Mouse (Mus musculus): ENCODE data around the gene 2210407C18Rik. TPM values are rescaled to one million over a fixed set of nuclear protein-coding genes. Genes with fewer than 3 reads are reported as not detected.

The 2210407C18Rik gene
- total RNA-seq, 2 experiments from 2014 or later = not detected

- Histone ChIP-seq H3K27ac (no peak overlapping the region), H3K4me3 (no peak overlapping the region)
- intact Hi-C loops (cut with DNase I) = no loop called here
- no peak for TF ChIP-seq CTCF (IDR thresholded peaks at IDR 0.05)
- DNase-seq (ENCODE audit: extremely low spot score in 1 of 2, low spot score in 2 of 2) = no peak
Measured at GRCm38 (mm10) chr11:58618793-58619192, 2.9 kb upstream of the 2210407C18Rik start.

- Histone ChIP-seq H3K4me3 (no peak overlapping the region), H3K27ac (no peak overlapping the region)
- no peak for DNase-seq (ENCODE audit: extremely low spot score in 1 of 2, low spot score in 2 of 2)
- intact Hi-C loops (cut with DNase I) = no loop called here
- no peak for TF ChIP-seq CTCF (IDR thresholded peaks at IDR 0.05)
Measured at GRCm38 (mm10) chr11:58618369-58618768, 2.5 kb upstream of the 2210407C18Rik start.

- Histone ChIP-seq H3K27ac (no peak overlapping the region), H3K4me3 (no peak overlapping the region)
- no peak for TF ChIP-seq CTCF (IDR thresholded peaks at IDR 0.05)
- intact Hi-C loops (cut with DNase I) = no loop called here
- DNase-seq (ENCODE audit: extremely low spot score in 1 of 2, low spot score in 2 of 2) = no peak
Measured at GRCm38 (mm10) chr11:58614526-58614925, 1.3 kb downstream of the 2210407C18Rik start.

GRCm38 (mm10) chr11:58613359-58613758, 2.5 kb downstream of the 2210407C18Rik start:
- no peak overlapping the region for H3K4me3 ChIP-seq
- no peak for TF ChIP-seq CTCF (IDR thresholded peaks at IDR 0.05)
- DNase-seq (ENCODE audit: extremely low spot score in 1 of 2, low spot score in 2 of 2) = no peak
- intact Hi-C loops (cut with DNase I) = no loop called here
- no peak overlapping the region for H3K27ac ChIP-seq

- no peak for TF ChIP-seq CTCF (IDR thresholded peaks at IDR 0.05)
- no peak overlapping the region for H3K27ac ChIP-seq
- DNase-seq (ENCODE audit: extremely low spot score in 1 of 2, low spot score in 2 of 2) = no peak
- H3K4me3 ChIP-seq = no peak overlapping the region
- intact Hi-C loops (cut with DNase I) = no loop called here
Measured at GRCm38 (mm10) chr11:58607030-58607429, 8.8 kb downstream of the 2210407C18Rik start.

- DNase-seq (ENCODE audit: extremely low spot score in 1 of 2, low spot score in 2 of 2) = no peak
- intact Hi-C loops (cut with DNase I) = no loop called here
Measured at GRCm38 (mm10) chr11:58606177-58606919, 9.5 kb downstream of the 2210407C18Rik start.

GRCm38 (mm10) chr11:58605228-58605627, 10.6 kb downstream of the 2210407C18Rik start:
- TF ChIP-seq CTCF (IDR thresholded peaks at IDR 0.05) = no peak

More at GRCm38 (mm10) chr11:58606177-58606919, 9.5 kb downstream of the 2210407C18Rik start:
- Histone ChIP-seq H3K27ac (no peak overlapping the region), H3K4me3 (no peak overlapping the region)
- no peak for TF ChIP-seq CTCF (IDR thresholded peaks at IDR 0.05)

GRCm38 (mm10) chr11:58604688-58605087, 11.2 kb downstream of the 2210407C18Rik start:
- no peak for DNase-seq (ENCODE audit: extremely low spot score in 1 of 2, low spot score in 2 of 2)
- intact Hi-C loops (cut with DNase I) = no loop called here
- no peak for TF ChIP-seq CTCF (IDR thresholded peaks at IDR 0.05)

More at GRCm38 (mm10) chr11:58605228-58605627, 10.6 kb downstream of the 2210407C18Rik start:
- intact Hi-C loops (cut with DNase I) = no loop called here
- Histone ChIP-seq H3K27ac (no peak overlapping the region), H3K4me3 (no peak overlapping the region)
- no peak for DNase-seq (ENCODE audit: extremely low spot score in 1 of 2, low spot score in 2 of 2)

GRCm38 (mm10) chr11:58602800-58603560, 12.9 kb downstream of the 2210407C18Rik start:
- DNase-seq (ENCODE audit: extremely low spot score in 1 of 2, low spot score in 2 of 2) = no peak
- intact Hi-C loops (cut with DNase I) = no loop called here
- Histone ChIP-seq H3K4me3 (no peak overlapping the region), H3K27ac (no peak overlapping the region)
- TF ChIP-seq CTCF (IDR thresholded peaks at IDR 0.05) = no peak

More at GRCm38 (mm10) chr11:58604688-58605087, 11.2 kb downstream of the 2210407C18Rik start:
- Histone ChIP-seq H3K27ac (no peak overlapping the region), H3K4me3 (no peak overlapping the region)

- H3K27ac ChIP-seq = no peak overlapping the region
- no peak for DNase-seq (ENCODE audit: extremely low spot score in 1 of 2, low spot score in 2 of 2)
- H3K4me3 ChIP-seq = no peak overlapping the region
- intact Hi-C loops (cut with DNase I) = no loop called here
- no peak for TF ChIP-seq CTCF (IDR thresholded peaks at IDR 0.05)
Measured at GRCm38 (mm10) chr11:58602062-58602461, 13.8 kb downstream of the 2210407C18Rik start.

GRCm38 (mm10) chr11:58597837-58598236, 18.0 kb downstream of the 2210407C18Rik start:
- no peak for TF ChIP-seq CTCF (IDR thresholded peaks at IDR 0.05)
- intact Hi-C loops (cut with DNase I) = no loop called here
- H3K4me3 ChIP-seq = no peak overlapping the region

GRCm38 (mm10) chr11:58594814-58595213, 21.1 kb downstream of the 2210407C18Rik start, which contains the start of gene Olfr324:
Gene Olfr324 (plus strand): TSS chr11:58595114.
- DNase-seq (ENCODE audit: extremely low spot score in 1 of 2, low spot score in 2 of 2) = no peak
- H3K4me3 ChIP-seq = no peak within 1 kb of the TSS
- no peak for TF ChIP-seq CTCF (IDR thresholded peaks at IDR 0.05)
- H3K27ac ChIP-seq = no peak within 1 kb of the TSS
- intact Hi-C loops (cut with DNase I) = no loop called here

More at GRCm38 (mm10) chr11:58597837-58598236, 18.0 kb downstream of the 2210407C18Rik start:
- no peak for DNase-seq (ENCODE audit: extremely low spot score in 1 of 2, low spot score in 2 of 2)
- no peak overlapping the region for H3K27ac ChIP-seq
